Mouse (Mus musculus) kidney, adult 9 months (tissue): ENCODE data around the gene Samt4.
"Not testable (repeated sequence)": the region's sequence is repeated elsewhere in the genome, so short reads cannot be mapped to it uniquely, and the experiment has no call there.

Experiments
- DNase-seq: peaks from one replicate; pipeline ENCODE4 v3.0.0; 2022

Gene Samt4

GRCm38 (mm10) chrX:154481702-154482101 lies at the start of gene Samt4:
Samt4 (plus strand) TSS chrX:154482002.
- no peak for DNase-seq

DNA sequence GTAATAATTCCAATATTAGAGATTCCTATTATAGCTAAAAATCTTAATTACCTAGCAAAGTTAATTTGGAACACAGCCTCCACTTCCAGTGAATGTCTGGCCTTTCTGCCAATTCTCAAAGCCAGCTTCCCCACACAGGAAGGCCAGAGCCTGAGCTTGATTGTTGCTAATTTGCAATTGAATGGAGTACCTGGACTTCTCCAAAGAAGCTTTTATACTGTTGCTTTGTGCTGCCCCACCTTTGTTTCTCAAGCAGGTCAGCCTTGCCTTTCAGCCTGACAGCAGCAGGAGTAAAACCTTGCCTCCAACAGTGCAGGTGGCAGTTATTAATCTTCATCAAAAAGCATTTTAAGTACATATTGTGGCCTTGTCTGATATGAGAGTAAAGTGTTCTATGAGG lies 38.1 kb upstream of the Samt4 start:
- not testable (repeated sequence) for DNase-seq

GRCm38 (mm10) chrX:154468386-154468785 lies 13.4 kb upstream of the Samt4 start:
- peak; percentile 61 for DNase-seq
